Mouse (Mus musculus): Measurements from ENCODE around the gene Pitpnm2.
"Not testable (repeated sequence)": the region's sequence is repeated elsewhere in the genome, so short reads cannot be mapped to it uniquely, and the experiment has no call there.

Gene Pitpnm2

DNA sequence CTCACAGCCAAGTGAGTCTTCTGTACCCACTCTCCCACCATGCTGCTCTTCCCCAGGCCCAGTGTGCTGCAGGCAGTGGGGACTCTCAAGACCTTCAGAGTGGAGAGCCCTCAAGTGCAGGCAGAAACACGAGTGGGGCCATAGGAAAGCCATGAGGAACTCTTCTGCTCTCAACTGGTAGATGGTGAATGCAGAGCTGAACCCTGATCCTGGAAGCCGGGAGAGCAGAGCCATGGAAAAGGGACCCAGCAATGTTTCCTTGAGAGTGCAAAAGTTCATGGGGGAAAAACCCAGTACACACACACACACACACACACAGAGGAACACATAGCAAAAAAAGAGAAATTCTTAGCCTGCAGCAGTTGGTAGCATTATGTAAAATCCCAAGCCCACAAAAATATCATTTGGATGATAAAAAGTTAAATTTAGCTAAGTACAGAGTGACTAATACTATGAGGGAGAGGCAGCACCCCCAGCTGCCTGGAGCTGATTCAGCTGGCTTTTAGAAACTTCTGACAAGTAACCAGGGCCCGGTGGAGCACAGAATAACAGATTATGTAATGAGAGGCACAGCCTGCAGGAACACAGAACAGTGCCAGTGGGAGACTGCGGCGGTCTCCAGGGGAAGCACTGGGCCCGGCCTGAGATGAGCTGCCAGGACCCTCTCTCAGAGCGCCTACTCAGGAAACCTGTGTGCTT is 28.4 kb downstream of the Pitpnm2 start:
- no peak for DNase-seq (ENCODE audit: low spot score)

DNA sequence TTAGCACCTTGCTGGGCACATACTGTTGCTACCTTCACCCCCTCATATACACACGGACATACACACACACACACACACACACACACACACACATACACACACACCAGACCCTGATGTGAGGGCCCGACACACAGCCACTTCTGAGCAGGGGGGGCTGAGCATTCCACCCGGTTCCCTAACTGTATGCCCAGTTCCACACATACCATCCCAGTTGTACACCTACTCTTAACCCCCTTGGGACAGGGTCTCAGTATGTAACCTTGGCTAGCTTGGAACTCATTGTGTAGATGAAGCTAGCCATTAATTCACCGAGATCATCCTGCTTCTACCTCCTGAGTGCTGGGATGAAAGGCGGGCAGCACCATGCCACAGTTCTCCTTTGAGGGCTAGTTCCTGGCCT is 29.0 kb downstream of the Pitpnm2 start:
- no peak for DNase-seq (ENCODE audit: low spot score)

DNA sequence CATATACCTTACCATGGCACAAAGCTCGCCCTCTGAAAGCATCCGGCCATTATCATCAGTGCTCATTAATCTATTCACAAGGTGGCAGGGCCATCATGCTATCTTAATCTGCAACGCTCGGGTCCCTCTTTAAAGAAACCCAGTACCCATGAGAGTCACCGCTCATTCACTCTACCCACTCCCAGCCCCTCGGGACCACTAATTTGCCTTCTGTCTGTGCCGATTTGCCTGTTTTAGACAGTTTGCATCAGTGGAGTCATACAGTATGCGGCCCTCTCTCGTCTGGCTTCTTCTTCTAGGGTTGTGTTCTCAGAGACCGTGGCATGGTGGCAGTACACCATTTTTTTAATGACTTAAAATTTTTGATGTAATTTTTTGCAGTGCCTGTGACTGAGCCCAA is 30.1 kb downstream of the Pitpnm2 start:
- no peak for DNase-seq (ENCODE audit: low spot score)

DNA sequence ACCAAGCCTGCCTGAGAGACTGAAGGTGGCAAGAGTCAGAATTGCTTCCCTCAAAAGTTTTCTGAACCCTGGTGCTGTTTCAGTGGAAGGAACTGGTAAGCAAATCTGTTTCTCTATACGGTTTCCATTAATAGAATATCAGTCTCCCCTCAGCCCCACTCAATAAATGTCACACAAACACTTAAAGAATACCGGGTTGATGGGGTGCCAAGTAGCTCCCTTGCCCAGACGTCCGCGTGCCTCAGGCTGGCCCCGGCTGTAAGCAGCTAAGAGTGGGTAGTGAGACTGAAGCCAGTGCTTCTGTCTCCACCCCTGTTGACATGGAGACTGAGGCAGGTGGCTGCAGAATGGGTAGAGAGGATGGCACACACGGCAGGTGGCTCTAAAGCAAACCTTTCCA is 30.6 kb downstream of the Pitpnm2 start:
- no peak for DNase-seq (ENCODE audit: low spot score)

DNA sequence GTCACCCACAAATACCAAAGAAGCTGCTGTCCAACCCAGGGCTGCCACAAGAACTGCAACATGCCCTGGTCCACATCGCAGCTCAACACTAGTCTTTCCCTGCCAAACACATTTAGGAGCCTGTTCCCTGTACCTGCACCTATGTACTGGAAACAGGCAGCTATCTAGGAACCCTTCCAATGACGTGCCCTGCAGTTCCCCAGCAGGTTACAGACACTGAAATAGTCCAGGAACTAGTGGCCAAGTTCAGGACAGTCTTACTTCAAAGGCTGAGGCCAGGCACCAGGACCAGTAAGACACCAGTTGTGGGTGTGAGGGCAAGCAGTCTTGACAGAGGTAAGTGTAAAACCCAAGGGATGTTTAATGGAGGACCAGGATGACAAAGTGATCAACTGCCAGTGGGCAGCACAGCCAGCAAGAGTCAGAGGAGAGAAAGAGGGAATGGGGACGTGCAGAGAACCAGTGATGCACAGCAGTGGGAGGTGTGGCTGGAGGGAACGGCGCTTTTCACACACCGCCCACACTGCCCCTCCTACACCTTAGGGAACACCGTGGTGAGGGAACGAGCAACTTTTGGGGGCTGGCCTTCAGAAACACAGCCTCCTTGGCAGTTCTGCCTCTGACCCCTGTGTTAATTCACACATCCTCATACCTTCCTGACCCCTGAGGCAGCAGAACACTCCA is 31.9 kb downstream of the Pitpnm2 start:
- no peak for DNase-seq (ENCODE audit: low spot score)

DNA sequence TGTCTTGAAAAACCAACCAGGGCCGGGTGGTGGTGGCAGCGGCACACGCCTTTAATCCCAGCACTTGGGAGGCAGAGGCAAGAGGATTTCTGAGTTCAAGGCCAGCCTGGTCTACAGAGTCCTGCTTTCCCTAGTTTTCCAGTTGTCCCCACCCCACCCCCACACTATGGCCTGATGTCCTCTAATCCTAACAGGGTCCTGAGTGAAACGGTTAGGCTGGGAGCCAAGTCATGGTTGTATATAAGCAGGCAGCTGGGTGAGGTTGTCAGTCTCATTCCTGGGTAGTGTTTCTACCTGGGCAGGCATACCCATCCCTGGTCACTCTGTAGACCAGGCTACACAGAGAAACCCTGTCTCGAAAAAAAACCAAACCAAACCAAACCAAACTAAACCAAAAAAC is 32.5 kb downstream of the Pitpnm2 start:
- not testable (repeated sequence) for DNase-seq (ENCODE audit: low spot score)

DNA sequence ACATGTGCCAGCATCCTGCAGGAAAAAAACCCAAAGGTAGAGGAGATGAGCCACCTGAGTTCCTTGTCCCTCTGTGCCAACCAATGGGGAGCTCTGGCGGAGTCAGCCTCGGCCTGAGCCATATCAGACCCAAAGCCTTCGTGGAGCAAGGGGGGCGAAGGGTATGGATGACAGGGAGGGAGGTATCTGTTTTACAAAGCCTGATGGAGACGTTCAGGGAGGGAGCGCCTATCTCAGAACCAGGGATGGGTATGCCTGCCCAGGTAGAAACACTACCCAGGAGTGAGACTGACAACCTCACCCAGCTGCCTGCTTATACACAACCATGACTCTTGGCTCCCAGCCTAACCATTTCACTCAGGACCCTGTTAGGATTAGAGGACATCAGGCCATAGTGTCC is 33.2 kb downstream of the Pitpnm2 start:
- no peak for DNase-seq (ENCODE audit: low spot score)

DNA sequence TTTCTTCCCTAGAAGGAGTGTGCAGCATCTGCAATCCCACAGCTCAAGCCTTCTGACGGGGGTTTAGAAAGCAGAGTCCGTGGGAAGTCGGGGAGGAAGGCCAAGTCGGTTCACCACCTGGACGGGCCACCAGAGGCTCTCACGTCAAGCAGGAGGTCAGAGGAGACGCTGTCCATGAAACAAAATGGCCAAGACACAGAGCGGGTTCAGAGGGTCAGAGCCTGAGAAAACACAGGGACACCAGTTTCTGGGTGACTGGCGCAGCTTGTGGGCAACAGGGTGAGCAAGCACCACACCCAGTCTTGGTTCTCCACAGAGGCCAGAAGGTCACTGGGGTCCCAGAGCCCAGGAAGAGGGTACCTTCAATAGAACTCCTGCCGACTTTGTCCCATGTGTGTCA is 33.9 kb downstream of the Pitpnm2 start:
- DNase-seq (ENCODE audit: low spot score), result no peak

DNA sequence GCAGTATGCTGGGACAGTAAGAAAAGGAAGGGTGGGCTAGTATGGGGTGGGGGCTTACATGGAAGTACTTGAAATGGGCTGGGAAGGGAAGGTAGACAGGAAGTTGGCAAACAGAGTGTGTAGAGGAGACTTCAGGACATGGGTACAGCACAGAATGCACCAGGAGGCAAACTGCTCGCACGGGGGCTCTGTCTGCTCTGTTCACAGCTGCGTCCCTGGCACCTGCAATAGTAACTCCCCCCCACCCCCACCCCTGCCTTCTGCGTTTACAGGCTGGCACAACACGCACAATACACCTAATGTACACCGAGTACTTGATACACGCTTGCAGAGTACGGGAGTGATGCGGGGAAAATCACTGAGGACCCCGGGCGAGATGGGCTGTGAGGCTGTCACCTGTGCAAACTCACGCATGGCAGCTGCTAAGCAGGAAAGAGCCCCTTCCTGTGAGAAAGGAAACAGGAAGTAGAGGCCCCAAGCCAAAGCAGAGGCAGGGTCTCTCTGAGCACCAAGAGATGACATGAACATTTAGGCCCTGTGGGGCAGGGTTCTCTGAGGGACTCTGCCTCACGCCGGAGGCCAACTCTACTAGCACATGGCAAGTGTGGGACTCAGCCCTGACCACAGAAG is 34.9 kb downstream of the Pitpnm2 start:
- no peak for DNase-seq (ENCODE audit: low spot score)

DNA sequence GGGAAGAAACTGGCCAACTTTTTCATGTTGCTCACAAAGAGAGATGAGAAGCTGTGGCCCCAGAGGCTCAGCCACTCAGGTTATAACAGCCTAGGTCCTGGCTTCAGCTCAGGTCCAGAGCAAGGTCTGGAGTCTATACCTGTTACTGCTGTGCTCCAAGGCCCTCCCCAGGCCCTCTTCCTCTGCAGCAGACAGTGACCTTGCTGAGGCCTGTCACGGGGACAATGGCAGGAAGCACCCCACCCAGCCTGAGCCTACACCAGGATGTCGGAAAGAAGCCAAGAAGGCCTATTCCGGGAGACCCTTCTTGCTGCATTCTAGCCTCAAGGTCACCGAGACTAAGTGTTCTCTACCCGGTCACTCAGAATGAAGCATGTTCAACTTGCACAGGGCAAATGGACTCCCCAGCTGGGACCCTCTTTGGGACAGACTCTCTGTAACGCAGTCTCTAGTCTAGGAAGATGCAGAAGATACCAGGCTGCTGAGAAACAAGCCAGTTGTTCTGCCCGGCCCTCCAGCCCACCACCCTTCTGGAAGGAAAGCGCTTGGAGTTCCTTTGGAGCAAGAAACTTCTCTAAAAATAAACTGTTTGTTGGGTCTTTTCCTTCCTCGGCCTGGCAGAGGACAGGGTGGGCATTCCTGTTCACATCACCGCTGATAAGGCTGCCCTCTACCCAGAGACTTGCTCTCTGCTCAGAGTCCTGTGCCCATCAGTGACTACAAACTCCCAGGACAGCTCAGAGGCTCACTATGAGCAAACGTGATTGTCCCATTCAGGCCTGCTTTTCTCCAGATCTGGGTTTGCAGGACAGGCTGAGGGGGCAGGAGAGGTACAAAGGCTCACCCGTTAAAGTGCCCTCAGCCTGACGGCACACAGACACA is 35.7 kb downstream of the Pitpnm2 start:
- DNase-seq (ENCODE audit: low spot score), result no peak

DNA sequence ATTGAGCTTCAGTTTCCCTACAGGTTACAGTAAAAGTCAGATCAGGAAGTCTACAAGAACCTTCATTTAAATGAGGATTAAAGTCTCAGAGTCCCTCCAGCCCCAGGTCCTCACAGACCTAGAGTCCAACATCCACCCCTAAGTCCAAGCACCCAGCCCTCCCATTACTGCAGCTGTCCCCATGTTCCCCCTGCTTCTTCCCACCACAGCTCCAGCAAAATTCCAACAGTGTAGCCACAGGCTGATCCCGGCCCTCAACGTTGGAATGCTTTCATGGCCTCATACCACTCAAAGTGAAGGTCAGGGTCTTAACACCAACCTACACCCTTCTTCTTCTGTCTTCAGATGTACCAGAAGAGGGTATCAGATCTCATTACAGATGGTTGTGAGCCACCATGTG is 37.9 kb downstream of the Pitpnm2 start:
- DNase-seq (ENCODE audit: low spot score), result no peak

DNA sequence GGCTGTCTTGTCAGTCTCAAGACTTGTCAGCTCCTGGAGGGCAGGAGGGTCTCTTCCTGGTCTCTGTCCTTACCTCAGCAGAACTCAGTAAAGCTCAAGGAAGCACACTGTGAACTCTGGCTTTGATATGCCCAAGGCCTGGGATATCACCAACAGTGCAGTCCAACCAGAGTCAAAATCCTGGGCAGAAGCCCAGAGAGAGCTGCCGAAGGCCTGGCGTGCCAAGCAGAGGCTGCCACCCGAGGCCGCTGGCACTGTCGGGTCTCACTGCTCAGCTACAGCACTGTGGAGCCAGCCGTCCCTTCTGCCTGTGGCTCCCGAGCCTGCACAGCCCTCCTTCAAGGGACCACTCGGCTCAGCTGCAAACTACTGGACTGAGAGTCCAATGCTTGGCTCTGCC is 38.3 kb downstream of the Pitpnm2 start:
- DNase-seq (ENCODE audit: low spot score), result no peak

DNA sequence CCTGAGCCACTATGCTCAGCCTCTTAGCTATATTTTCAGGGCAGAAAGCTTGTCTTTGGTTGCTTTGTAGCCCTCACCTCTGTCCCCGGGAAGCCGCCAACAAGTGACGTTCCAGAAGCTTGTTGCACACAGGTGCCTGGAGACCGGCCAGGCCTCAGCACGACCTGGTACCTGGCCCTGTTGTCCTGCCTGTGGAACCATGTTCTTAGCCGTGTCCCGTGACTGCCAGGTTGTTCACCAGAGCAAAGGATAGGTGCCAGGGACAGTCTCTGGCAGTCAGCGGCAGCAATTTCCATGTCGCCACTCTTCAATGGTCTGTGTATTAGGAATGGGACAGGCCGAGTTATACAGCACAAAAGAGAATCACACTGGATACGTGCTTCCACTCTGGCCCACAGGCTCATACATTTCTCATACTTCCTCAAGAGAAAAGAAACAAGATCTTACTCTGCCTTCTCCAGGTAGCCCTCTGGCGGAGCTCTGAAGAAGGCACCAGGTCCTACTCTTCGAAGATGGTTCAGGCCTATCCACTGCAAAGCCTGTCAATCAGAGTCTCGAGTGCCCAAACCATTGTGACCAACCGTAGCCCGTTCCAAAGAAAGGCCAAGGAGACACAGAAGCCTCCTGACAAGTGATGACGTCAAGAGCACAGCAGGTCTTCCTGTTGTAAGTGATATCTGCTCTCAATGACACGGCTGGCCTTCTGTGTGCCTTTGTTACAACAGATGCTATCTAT is 39.1 kb downstream of the Pitpnm2 start:
- no peak for DNase-seq (ENCODE audit: low spot score)

DNA sequence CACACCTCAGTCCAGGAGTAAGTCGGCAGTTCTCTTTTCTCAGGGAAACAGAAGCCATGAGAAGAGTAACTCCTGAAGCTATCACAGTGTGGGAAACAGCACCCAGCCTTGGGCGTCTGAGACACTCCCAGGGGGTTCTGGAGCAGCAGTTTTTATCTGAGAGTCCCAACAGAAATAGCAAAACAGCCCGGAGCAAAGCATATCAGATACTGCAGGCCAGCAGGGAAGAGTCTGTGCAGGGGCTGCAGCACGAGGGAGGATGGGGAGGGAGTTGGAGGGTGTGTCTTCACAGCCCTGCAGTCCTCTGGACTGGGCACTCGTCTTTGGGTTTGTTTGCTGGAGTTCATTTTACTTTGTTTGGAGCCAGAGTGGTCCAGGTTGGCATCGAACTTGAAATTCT is 39.7 kb downstream of the Pitpnm2 start:
- DNase-seq (ENCODE audit: low spot score), result no peak

DNA sequence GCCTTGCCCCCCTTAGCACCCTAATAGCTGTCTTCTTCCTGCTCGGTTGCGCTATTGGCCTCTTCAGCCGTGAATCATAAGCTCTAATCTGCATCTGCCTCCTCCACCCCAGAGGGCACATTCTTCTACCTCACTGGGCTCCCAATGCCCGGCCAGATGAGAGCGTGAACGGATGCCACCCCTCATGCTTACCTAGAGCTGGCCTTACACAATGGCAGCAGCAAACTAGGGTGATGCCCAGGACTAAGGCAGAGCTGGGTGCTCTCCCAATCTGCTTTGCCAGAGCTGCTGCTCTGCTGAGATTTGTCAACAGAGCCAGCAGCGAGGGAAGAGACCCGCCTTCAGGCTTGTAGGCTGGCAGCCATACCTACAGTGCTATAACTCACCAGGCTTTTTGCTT is 41.5 kb downstream of the Pitpnm2 start:
- DNase-seq (ENCODE audit: low spot score), result no peak

DNA sequence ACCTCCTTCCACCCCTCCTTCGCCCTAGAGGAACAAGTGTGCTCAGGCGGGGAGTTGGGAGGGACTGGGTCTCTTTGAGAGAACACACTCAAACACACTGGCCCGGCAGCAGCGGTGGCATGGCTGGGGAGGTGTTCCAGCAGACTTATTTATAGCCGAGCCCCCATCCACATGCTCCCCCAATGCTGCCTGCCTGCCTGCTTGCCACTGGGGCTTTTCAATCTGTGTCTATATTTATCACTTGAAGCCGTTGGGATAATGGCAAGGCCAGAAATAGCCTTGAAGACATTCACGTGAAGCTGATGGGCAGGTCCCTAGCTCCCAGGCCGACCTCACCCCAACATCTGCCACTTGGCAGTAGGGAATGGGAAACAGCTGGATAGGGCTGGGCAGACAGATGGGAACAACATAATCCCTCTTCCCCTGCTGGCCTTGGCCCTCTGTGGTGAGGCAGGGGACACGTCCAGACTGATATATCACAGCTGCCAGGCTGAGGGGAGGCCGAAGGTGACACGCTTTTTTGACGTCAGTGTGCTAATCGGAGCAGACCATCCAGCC is 43.0 kb downstream of the Pitpnm2 start:
- DNase-seq (ENCODE audit: low spot score), result no peak

DNA sequence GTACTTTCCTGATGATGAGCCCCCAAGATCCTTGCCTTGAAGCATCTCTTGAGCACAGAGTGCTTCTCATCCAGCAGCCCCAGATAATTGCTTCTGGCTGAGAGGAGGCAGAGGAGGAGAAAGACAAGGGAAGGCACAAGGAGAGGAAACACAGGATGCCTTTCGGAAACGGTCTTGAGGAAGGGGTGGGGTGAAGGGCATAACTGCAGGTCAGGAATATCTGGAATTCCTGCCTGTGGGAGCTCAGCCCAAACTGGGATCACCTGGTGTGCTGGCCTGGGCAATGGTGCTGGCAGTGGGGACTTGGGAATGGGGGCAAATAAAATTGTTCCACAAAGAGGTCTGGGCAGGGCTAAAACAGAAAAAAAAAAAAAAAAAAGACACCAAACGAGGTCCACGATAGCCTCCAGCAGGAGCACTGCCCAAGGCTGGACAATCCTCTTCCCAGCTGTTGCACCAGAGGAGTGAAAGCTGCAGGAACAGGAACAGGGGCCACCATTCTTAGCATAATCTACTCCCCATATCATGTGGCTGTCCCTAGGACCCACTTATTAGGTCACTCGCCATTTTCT is 43.7 kb downstream of the Pitpnm2 start:
- no peak for DNase-seq (ENCODE audit: low spot score)

DNA sequence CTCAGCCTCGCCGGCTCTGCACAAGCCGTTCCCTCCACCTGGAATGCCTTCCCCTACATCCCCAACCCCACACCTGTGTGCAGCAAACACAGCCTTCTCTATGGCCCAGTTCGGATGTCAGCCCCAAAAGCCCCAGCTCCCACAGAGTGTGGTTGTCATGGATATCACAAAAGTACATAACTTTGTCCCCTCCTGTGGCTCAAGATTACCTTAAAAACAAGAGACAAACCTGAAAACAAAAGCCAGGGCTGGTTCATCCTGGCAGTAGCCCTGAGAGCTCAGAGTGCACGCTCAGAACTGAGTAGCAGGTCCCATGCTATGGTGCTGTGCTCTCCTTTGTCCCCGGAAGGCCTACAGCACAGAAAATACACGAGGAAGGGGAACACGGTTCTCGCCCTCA is 44.3 kb downstream of the Pitpnm2 start:
- DNase-seq (ENCODE audit: low spot score), result no peak

DNA sequence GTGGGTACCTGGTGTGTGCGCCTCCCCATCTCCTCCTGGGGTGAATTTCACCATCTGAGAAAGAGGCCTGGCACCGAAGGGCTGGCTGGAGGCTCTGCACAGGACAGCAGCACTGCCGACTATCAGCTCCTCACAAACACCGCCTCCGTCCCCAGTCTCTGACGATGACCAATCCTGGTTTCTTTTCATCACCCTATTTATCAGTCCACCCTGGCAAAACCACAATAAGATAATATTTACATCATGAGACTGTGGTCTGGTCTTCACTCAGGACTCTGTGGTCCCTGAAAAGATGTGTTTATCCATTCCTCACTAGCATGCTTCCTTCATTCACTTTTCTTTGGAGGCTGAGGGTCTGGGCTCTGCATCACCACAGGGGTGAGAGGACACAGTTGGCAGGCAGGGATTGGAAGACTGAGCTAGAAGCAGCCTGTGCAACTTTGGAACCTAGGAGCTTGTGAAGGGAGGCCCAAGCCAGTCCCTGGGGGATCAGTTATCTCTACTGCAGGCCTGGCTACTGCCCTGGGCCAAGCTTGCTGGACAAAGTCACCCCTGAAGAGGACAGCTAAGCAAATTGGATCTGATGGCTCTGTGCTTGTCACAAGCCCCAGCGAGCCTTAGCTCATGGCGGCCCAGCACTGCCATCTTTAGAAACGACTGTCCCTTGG is 45.3 kb downstream of the Pitpnm2 start:
- DNase-seq (ENCODE audit: low spot score), result no peak

DNA sequence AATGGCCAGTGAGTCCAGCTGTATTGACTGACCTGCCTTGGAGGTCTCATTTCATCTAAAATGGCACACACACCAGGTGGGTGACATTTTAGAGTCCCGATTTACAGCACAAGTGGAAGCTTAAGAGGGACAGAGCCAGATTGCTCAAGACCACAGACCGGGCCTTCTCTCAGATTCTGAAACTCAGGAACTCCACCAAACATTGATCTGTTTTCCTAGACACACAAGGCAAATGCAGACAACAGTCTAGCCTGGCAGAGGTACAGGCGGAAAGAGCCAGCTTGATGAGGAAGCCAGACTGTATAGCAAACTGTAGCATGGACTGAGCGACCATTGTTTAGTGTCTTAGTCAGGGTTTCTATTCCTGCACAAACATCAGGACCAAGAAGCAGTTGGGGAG is 46.3 kb downstream of the Pitpnm2 start:
- DNase-seq (ENCODE audit: low spot score), result no peak

DNA sequence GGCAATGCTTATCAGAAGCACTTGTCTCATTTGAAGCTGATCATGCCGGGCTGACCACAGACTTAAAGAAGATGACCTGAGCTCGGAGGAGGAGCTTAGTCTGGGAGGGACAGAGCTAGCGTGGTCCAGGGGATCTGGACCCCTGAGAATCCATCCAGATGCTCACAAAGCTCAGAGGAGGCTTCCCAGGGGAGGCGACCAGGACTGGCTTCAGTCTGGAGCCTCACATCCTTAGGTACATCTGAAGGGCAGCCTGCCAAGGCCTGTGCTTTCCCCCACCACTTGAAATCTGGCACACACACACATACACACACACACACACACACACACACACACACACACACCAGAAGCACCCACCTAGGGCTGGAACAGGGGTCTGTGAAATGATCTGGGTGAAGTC is 47.5 kb downstream of the Pitpnm2 start:
- no peak for DNase-seq (ENCODE audit: low spot score)
